Mouse (Mus musculus) myocyte (in vitro differentiated cells): Measurements from ENCODE around the gene Sult2b1.

ENCODE experiments used
- E2F4 ChIP-seq: IDR thresholded peaks from one replicate; pipeline ENCODE4 v1.6.1; 2011; ENCODE audit warnings: mild to moderate bottlenecking, control low read depth, moderate library complexity; ENCODE audit not compliant: insufficient read depth
- MAX ChIP-seq: IDR thresholded peaks from one replicate; pipeline ENCODE4 v1.6.1; 2011; ENCODE audit warnings: low read depth, mild to moderate bottlenecking, control low read depth
- MYOD1 ChIP-seq, 3 experiments: IDR thresholded peaks; one replicate each; pipeline ENCODE4 v1.6.1; 2011; ENCODE audit warnings: control low read depth in 2 of 3, low read depth in 2 of 3, mild to moderate bottlenecking in 2 of 3, moderate library complexity in 1 of 3; ENCODE audit not compliant: insufficient read length in 2 of 3, control insufficient read depth in 1 of 3
- MYOG ChIP-seq, 3 experiments: IDR thresholded peaks; one replicate each; pipeline ENCODE4 v1.6.1; 2011; ENCODE audit warnings: control low read depth in 2 of 3, low read depth in 2 of 3, mild to moderate bottlenecking in 2 of 3; ENCODE audit not compliant: insufficient read length in 2 of 3, control insufficient read depth in 1 of 3, insufficient read depth in 1 of 3
- POLR2A ChIP-seq: IDR thresholded peaks from one replicate; pipeline ENCODE4 v1.6.1; 2011; ENCODE audit warnings: low read depth, mild to moderate bottlenecking, control low read depth, moderate library complexity; ENCODE audit not compliant: insufficient read length
- POLR2AphosphoS2 ChIP-seq: IDR thresholded peaks from one replicate; pipeline ENCODE4 v1.6.1; 2011; ENCODE audit warnings: low read depth, control low read depth; ENCODE audit not compliant: insufficient read length
- REST ChIP-seq: IDR thresholded peaks from one replicate; pipeline ENCODE4 v1.6.1; 2011; ENCODE audit warnings: mild to moderate bottlenecking, control low read depth, moderate library complexity; ENCODE audit not compliant: insufficient read depth, insufficient read length
- SRF ChIP-seq: IDR thresholded peaks from one replicate; pipeline ENCODE4 v1.6.1; 2011; ENCODE audit warnings: low read depth; ENCODE audit not compliant: control insufficient read depth, insufficient read length
- TCF12 ChIP-seq: IDR thresholded peaks from one replicate; pipeline ENCODE4 v1.6.1; 2011; ENCODE audit warnings: mild to moderate bottlenecking, control low read depth; ENCODE audit not compliant: poor library complexity, insufficient read depth, severe bottlenecking
- TCF3 ChIP-seq: IDR thresholded peaks from one replicate; pipeline ENCODE4 v1.6.1; 2011; ENCODE audit warnings: low read depth, control low read depth; ENCODE audit not compliant: insufficient read length
- USF1 ChIP-seq: IDR thresholded peaks from one replicate; pipeline ENCODE4 v1.6.1; 2011; ENCODE audit warnings: low read depth, mild to moderate bottlenecking, control low read depth, moderate library complexity

DNA sequence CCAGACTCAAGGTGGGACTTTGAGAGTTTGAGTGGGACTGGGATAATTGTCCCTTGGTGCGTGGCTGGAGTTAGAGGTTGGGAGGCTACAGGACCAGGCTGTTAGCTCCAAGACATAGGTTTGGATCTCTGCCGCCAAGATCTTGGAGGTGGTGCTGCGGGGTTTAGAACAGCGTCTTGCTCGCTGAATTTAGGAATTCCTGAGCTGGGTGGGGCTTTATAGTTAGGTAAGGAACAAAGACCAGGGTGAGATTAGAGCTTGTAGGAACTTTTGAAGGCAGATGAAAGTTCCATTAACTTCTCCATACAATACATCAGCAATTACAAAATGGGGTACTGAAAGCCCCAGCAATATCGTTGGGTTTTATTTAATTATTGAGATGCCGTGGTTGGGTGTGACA lies 15.5 kb upstream of the Sult2b1 start:
- TF ChIP-seq MAX (no peak), POLR2A (no peak), USF1 (no peak), TCF12 (no peak), SRF (no peak), POLR2AphosphoS2 (no peak), MYOG (IDR thresholded peaks at IDR 0.05; ENCODE audit: control insufficient read depth in 1 of 3, insufficient read depth in 1 of 3, insufficient read length in 2 of 3, low read depth in 2 of 3) (no peak), E2F4 (no peak), REST (no peak), TCF3 (no peak), MYOD1 (IDR thresholded peaks at IDR 0.05; ENCODE audit: control insufficient read depth in 1 of 3, insufficient read length in 2 of 3, low read depth in 2 of 3) (no peak)
